Mouse (Mus musculus) heart, postnatal 4 days (tissue): Measurements from ENCODE around the gene Usp16. TPM values are rescaled to one million over a fixed set of nuclear protein-coding genes. Genes with fewer than 3 reads are reported as not detected.
A peak's percentile ranks its signal among the peaks of the same experiment; 100 is the strongest.
"Not testable (repeated sequence)": the region's sequence is repeated elsewhere in the genome, so short reads cannot be mapped to it uniquely, and the experiment has no call there.

Experiments
- DNase-seq: peaks from one replicate; pipeline ENCODE4 v3.0.0; 2021
- total RNA-seq, 2 experiments: library from RNA; stranded (reverse); gene quantifications; 2 replicates each; pipeline ENCODE4 v1.2.3; 2021

Usp16 gene
- total RNA-seq, 2 experiments from 2014 or later: 48.6 to 49.4 TPM

- no peak for DNase-seq
These were observed 34.1 kb downstream of the Usp16 start for GRCm38 (mm10) chr16:87488605-87489004.

- DNase-seq: not testable (repeated sequence)
These were observed 37.8 kb downstream of the Usp16 start for GRCm38 (mm10) chr16:87492191-87492792.

GRCm38 (mm10) chr16:87494955-87495655 is 40.6 kb downstream of the Usp16 start:
- no peak for DNase-seq

- DNase-seq: peak; percentile 98
These were observed 41.4 kb downstream of the Usp16 start, which contains the start of gene Cct8 for GRCm38 (mm10) chr16:87495716-87496447. TSS of gene Cct8 (minus strand) at chr16:87495873.

GRCm38 (mm10) chr16:87496728-87497127 is 42.2 kb downstream of the Usp16 start:
- DNase-seq: no peak

GRCm38 (mm10) chr16:87497171-87497570 is 42.7 kb downstream of the Usp16 start:
- DNase-seq: no peak

GRCm38 (mm10) chr16:87499556-87499955 is 45.1 kb downstream of the Usp16 start:
- DNase-seq: no peak

- DNase-seq: peak; percentile 67
These were observed 47.0 kb downstream of the Usp16 start for GRCm38 (mm10) chr16:87501304-87502078.

- DNase-seq: no peak
These were observed 57.2 kb downstream of the Usp16 start for GRCm38 (mm10) chr16:87511706-87512105.

- DNase-seq: no peak
These were observed 57.8 kb downstream of the Usp16 start for GRCm38 (mm10) chr16:87512331-87512730.

GRCm38 (mm10) chr16:87524228-87524627 is 69.7 kb downstream of the Usp16 start:
- no peak for DNase-seq

GRCm38 (mm10) chr16:87527553-87528249 is 73.2 kb downstream of the Usp16 start:
- no peak for DNase-seq

GRCm38 (mm10) chr16:87528755-87529154 is 74.3 kb downstream of the Usp16 start:
- no peak for DNase-seq

Other genes with a start within 250 kb of the Usp16 start
- 10 to 100 TPM; 29.1 to 31.5 TPM for gene N6amt1, start 100.5 kb upstream of the Usp16 start, total RNA-seq
- gene Ltn1, start 22.1 kb upstream of the Usp16 start, total RNA-seq: 10 to 100 TPM; 29.6 to 29.9 TPM
- gene Rwdd2b, start 14.1 kb upstream of the Usp16 start, total RNA-seq: 1 to 10 TPM; 6.9 to 7.6 TPM
- 100 to 1,000 TPM; 202 to 213 TPM for gene Cct8, start 41.2 kb downstream of the Usp16 start, total RNA-seq
- gene Map3k7cl, start 98.6 kb downstream of the Usp16 start, total RNA-seq: 1 to 10 TPM; 9.4 to 9.5 TPM
- 10 to 100 TPM; 25.9 to 28.7 TPM for gene Bach1, start 244.2 kb downstream of the Usp16 start, total RNA-seq